Mouse (Mus musculus) lung, adult 2 months (tissue): ENCODE data around the gene Batf2. TPM values are rescaled to one million over a fixed set of nuclear protein-coding genes. Genes with fewer than 3 reads are reported as not detected.

Experiments used
- DNase-seq: peaks from one replicate; pipeline ENCODE4 v3.0.0; 2022
- H3K4me1 ChIP-seq: fragments of 200-500 bp; 2 replicates; pipeline ENCODE4 v1.6.1; 2011; ENCODE audit warnings: low read length; ENCODE audit not compliant: control insufficient read depth, insufficient read depth
- H3K4me3 ChIP-seq: fragments of 200-500 bp; replicated peaks from 2 replicates; pipeline ENCODE3; 2011; ENCODE audit warnings: low read depth, mild to moderate bottlenecking, control low read depth, low read length; ENCODE audit errors: extremely low read depth
- CTCF ChIP-seq: fragments of 200-500 bp; IDR thresholded peaks from 2 replicates; pipeline ENCODE4 v1.5.1; 2011; ENCODE audit warnings: mild to moderate bottlenecking, low read length, control low read depth; ENCODE audit not compliant: insufficient read depth
- POLR2A ChIP-seq: fragments of 200-500 bp; IDR thresholded peaks from 2 replicates; pipeline ENCODE4 v1.6.1; 2011; ENCODE audit warnings: low read depth, mild to moderate bottlenecking, control low read depth, low read length, borderline replicate concordance; ENCODE audit errors: extremely low read depth
- WGBS: fragments of 180-500 bp; shearing (Covaris S2); methylation state at CpG from one replicate; pipeline ENCODE4 v1.1.7; 2018; 5-methylcytosine and 5-hydroxymethylcytosine counted together
- polyA plus RNA-seq: library from polyadenylated mRNA; depleted of rRNA; stranded (reverse); fragments of >200 nt; gene quantifications from 2 replicates; pipeline ENCODE4 v1.2.3, GENCODE M21; 2012; rRNA removed

The Batf2 gene
- polyA plus RNA-seq, 1 experiment, result 14.6 TPM

- no peak for TF ChIP-seq POLR2A
- no peak for TF ChIP-seq CTCF
- no peaks in the 10 kb centered on the region for H3K4me1 ChIP-seq
- no peak for DNase-seq
- H3K4me3 ChIP-seq, result no peak overlapping the region
- 63% methylated on average over 6 of the region's 6 CpGs for WGBS
These were observed 77.8 kb downstream of the Batf2 start for GRCm38 (mm10) chr19:6218606-6219005.

Other genes with a start within 250 kb of the Batf2 start
- 1.1 and 1.2 TPM in 2 replicates for gene Tigd3, start 246.8 kb upstream of the Batf2 start, polyA plus RNA-seq
- gene Dpf2, start 228.0 kb upstream of the Batf2 start, polyA plus RNA-seq, result 87.1 and 103 TPM in 2 replicates
- 22.2 and 24.1 TPM in 2 replicates for gene Cdc42ep2, start 216.2 kb upstream of the Batf2 start, polyA plus RNA-seq
- 30.5 and 32.7 TPM in 2 replicates for gene Pola2, start 176.8 kb upstream of the Batf2 start, polyA plus RNA-seq
- not detected in 2 replicates for gene Slc22a20, start 154.8 kb upstream of the Batf2 start, polyA plus RNA-seq
- 55.6 and 68.9 TPM in 2 replicates for gene Capn1, start 125.1 kb upstream of the Batf2 start, polyA plus RNA-seq
- 41.1 and 47.1 TPM in 2 replicates for gene Syvn1, start 94.4 kb upstream of the Batf2 start, polyA plus RNA-seq
- 10.8 and 13.7 TPM in 2 replicates for gene Mrpl49, start 83.2 kb upstream of the Batf2 start, polyA plus RNA-seq
- gene Fau, start 83.1 kb upstream of the Batf2 start, polyA plus RNA-seq, result 896 and 1,315 TPM in 2 replicates
- 47.0 and 54.7 TPM in 2 replicates for gene Znhit2, start 79.8 kb upstream of the Batf2 start, polyA plus RNA-seq
- 34.6 and 36.5 TPM in 2 replicates for gene Tm7sf2, start 72.6 kb upstream of the Batf2 start, polyA plus RNA-seq
- gene Vps51, start 63.8 kb upstream of the Batf2 start, polyA plus RNA-seq, result 61.7 and 81.7 TPM in 2 replicates
- gene Tmem262, start 61.0 kb upstream of the Batf2 start, polyA plus RNA-seq, result not detected in 2 replicates
- 0.50 and 0.60 TPM in 2 replicates for gene Gm28374, start 58.7 kb upstream of the Batf2 start, polyA plus RNA-seq
- 89.7 and 99.1 TPM in 2 replicates for gene Zfpl1, start 56.0 kb upstream of the Batf2 start, polyA plus RNA-seq
- gene Cdca5, start 56.0 kb upstream of the Batf2 start, polyA plus RNA-seq, result 0.63 and 0.92 TPM in 2 replicates
- not detected in 2 replicates for gene AC131692.1, start 46.6 kb upstream of the Batf2 start, polyA plus RNA-seq
- 0.20 and 0.30 TPM in 2 replicates for gene Naaladl1, start 35.2 kb upstream of the Batf2 start, polyA plus RNA-seq
- 25.3 and 36.7 TPM in 2 replicates for gene Sac3d1, start 22.3 kb upstream of the Batf2 start, polyA plus RNA-seq
- 43.8 and 45.2 TPM in 2 replicates for gene Snx15, start 12.7 kb upstream of the Batf2 start, polyA plus RNA-seq
- 128 TPM in 2 replicates for gene Arl2, start 565 bp downstream of the Batf2 start, polyA plus RNA-seq
- 0.37 and 0.75 TPM in 2 replicates for gene Majin, start 43.4 kb downstream of the Batf2 start, polyA plus RNA-seq
- gene Gpha2, start 85.4 kb downstream of the Batf2 start, polyA plus RNA-seq, result 1.7 and 2.6 TPM in 2 replicates
- 58.7 and 88.5 TPM in 2 replicates for gene Ppp2r5b, start 94.9 kb downstream of the Batf2 start, polyA plus RNA-seq
- 37.0 and 37.7 TPM in 2 replicates for gene Atg2a, start 100.7 kb downstream of the Batf2 start, polyA plus RNA-seq
- gene Ehd1, start 135.7 kb downstream of the Batf2 start, polyA plus RNA-seq, result 399 and 593 TPM in 2 replicates
- gene Cdc42bpg, start 165.5 kb downstream of the Batf2 start, polyA plus RNA-seq, result 132 and 133 TPM in 2 replicates
- 52.1 and 56.2 TPM in 2 replicates for gene Men1, start 194.0 kb downstream of the Batf2 start, polyA plus RNA-seq
- gene Map4k2, start 200.2 kb downstream of the Batf2 start, polyA plus RNA-seq, result 303 and 441 TPM in 2 replicates
- 136 and 194 TPM in 2 replicates for gene Sf1, start 222.7 kb downstream of the Batf2 start, polyA plus RNA-seq
- 32.8 and 135 TPM in 2 replicates for gene Pygm, start 243.4 kb downstream of the Batf2 start, polyA plus RNA-seq